Mouse (Mus musculus) cerebellum, adult 11 months (tissue): Measurements from ENCODE around the gene Clec10a.
A peak's percentile ranks its signal among the peaks of the same experiment; 100 is the strongest.

ENCODE experiments used
- DNase-seq: peaks from one replicate; pipeline ENCODE4 v3.0.0; 2022

Gene Clec10a

DNA sequence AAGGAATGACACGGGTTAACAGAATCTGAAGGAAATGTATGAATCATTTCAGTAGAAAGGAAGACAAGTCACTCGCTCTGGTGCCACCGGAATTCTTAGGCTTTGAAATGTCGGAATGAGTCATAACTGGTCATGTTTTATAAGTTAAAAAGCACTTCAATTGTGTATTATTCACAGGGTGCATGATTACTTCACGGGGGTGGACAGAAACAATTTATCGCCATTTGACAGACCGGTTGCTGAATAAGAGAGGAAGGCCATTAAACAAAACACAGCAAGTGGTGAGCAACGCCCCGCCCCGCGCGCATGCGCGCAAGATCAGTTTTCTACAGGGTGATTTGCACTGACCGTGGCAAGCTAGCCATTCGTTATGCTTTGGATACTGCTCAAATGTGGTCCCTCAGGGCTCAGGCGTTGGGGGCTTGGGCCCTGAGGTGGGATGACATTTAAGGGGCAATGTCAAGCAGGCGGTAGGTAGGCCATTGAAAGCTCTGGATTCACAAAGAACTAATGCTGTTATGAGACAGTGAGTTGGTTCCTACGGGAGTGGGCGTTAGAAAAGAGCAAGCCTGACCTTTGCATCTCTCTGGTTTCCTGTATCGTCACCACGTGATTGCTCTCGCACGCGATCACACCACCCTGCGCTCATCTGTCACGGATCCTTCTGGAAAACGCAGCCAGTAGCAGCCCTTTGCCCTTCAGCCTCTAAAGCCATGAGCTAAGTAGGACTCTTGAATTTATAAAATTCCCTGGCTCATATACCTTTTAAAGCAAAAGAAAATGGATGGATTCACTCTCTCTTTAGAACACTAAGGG lies 33.5 kb downstream of the Clec10a start:
- no peak for DNase-seq

DNA sequence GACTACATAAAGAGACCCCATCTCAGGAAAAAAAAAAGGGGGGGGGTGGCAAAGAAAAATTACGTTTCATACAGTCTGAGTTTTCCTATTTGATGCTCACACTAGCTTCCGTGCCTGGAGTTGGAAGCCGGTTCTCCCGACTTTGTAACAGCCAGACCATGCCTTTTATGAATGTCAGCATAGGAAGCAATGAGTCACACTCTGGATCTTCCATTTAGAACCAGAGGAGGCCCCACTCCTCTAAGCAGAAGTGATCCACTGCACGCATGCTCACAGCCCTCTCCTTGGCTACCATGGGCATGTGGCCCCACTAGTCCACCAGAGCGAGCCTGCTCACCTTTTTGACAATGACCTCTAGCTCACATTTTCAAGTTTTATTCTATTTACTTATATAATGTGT lies 35.2 kb downstream of the Clec10a start:
- DNase-seq = no peak

DNA sequence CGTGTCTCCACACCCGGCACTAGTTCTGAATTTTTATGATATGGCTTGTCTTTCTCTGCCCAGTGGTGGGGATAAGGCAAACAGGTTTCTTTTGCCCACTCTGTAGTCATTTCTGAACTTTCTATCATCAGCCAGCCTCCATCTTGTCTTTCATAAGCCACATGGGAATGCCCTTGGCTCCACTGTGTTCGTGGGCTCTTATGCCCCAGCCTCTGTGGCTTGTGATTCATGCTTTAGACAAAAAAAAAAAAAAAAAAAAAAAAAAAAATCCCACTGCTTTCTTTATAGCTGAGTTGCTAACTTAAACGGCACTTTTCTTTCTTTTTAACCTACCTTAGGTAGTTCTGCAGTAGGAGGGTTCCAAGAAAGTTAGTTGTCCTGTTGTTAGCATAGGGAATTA lies 36.2 kb downstream of the Clec10a start:
- no peak for DNase-seq

DNA sequence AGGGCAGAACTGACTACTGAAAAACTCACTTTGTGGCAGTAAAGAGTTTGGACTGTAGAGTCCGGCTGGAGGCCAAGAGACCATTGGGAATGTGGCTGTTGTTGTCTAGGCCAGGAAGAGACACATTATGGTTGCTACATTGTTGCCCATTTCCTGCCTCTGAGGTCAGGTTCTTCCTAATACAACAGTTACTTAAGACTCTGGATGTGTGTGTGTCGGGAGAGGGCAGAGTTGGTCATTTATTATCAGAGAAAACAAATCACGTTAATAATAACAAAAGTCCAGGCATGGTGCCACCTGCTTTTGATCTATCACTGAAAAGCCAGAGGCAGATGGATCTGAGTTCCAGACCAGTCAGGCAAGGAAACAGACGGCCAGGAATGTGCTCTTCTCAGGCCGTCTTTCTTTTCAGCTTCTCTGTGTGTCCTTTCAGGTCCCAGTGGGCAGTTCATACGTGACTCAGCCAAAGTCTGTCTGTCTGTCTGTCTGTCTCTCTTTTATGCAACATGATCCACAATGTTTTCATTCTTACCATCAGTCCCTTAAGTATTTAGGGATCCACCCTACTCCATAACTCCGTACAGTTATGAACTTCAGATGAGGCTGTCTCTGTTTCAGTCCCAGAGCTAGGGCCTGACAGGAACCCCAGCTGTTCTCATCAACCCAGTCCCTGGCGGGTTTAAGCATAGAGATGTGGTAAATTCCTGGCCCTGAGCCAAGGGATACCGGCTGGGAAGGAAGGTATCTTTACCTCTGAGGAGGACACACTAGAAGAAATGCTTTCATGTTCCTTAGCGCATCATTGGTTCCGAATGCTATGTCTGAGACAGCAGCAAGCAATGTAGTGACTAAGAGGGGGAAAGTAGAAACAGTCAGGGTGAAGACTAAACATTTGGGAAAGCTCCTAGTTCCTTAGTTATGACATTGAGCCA lies 37.6 kb downstream of the Clec10a start:
- DNase-seq = no peak

DNA sequence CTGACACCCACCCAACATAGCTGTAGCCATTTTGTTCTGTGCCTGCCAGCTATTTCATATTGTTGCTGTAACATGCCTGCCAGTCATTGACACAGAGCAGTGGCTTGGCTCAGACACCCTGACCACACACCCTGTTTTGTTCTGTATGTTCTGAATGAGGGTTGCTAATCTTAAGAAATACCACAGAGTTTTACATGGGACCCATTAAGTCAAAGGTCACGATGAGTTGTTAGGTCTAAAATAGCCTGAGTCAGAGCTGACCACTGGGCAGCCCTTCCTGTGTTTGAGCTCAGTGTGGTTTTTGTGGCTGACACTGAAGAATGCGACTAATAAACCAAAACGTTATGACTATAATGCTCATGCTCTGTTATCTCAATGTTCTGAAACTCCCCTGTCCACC lies 42.3 kb downstream of the Clec10a start:
- no peak for DNase-seq

DNA sequence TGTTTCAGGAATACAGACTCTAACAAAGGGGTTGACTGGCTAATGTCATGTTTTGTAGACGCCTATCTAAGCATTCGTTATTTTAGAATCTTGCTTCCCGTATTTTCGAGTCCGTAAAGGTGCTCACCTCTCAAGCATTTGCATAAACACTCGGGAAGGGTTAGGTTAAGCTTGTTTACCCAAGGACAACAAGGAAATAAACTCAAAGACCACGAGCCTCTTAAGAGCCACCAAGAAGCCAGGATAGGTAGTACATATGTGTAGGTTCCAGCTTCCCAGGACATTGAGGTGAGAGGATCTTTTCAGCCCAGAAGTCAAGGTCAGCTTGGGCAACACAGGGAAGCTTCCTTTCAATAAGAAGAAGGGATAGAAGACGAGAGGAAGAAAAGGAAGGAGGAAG lies 43.1 kb downstream of the Clec10a start:
- no peak for DNase-seq

DNA sequence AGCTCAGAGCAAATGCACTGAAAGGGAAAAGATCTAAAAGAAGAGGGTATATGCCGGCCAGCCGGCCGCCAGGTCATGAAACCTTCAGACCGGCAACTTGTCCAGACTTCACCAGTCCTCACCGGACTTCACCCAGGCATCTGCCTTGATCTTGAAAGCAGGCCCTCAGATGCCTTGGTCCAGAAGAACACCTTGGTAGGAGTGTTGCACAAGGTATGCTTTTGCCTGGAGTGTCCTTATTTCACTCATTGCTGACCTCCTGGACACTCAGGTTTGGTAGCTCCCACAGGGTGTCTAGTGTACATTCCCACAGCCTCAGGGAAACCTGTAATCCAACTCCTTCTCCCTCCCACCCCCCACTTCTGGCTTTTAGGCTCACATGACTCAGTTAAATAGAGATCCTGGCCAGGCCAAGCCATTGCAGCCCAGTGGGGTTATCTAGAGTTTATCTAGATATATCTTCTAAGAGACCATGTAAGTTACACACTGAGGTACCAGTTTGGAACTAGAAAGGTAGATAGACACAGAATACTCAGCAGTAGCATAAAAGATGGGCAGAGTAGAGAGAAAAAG lies 44.1 kb downstream of the Clec10a start:
- no peak for DNase-seq

DNA sequence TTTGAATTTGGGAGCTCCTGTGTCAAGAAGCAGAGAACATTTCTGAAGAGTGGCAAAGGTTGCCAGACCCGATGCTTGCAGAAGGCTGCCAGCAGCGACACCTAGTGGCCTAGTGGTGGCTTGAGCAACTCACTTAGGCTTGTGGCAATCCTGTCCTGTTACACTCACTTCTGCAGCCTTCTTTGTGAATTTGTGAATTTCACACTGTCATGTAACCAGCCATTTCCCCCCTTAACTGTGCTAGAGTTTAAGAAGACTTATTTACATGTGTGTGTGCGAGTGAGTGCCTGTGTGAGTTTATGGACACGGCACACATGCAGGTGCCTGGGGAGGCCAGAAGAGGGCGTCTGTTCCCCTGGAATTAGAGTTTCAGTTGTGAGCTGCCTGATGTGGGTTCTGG lies 45.7 kb downstream of the Clec10a start:
- DNase-seq = peak; percentile 69

DNA sequence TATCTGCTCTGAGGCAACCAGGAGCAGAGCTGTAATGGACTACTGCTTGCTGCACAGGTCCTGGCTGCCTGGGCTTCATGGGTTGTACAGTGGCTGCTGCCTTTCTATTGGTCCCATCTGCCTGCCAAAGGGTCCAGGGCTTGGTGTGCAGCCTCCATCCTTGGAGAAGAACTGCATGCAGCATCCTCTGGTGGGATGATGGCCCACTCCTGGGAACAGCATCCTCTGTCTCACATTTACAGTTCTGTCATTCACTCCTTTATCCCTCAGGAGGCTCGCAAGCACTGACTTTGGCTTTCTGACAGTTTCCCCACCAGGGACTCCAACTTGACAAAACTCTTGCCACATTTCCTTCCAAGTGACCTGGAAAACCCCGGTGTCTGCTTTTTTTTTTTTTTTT lies 50.8 kb downstream of the Clec10a start:
- no peak for DNase-seq

DNA sequence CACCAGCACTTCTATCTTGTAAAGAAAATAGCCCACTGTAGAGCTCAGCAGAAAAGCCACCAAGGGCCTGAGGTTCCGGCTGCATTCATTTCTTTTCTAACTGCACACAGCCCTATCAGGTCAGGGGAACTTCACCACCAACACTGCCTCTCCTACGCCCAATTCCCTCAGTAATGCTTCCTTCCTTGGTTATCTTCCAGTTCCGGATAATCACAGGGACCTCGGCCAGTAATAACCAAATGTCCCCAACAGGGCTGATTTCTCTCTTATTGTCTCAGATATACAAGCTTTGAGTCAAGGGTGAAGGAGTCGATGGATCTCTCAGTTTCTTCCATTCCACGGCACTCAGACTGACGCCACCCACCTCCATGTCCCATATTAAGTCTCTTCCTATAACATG lies 51.3 kb downstream of the Clec10a start:
- DNase-seq = no peak

DNA sequence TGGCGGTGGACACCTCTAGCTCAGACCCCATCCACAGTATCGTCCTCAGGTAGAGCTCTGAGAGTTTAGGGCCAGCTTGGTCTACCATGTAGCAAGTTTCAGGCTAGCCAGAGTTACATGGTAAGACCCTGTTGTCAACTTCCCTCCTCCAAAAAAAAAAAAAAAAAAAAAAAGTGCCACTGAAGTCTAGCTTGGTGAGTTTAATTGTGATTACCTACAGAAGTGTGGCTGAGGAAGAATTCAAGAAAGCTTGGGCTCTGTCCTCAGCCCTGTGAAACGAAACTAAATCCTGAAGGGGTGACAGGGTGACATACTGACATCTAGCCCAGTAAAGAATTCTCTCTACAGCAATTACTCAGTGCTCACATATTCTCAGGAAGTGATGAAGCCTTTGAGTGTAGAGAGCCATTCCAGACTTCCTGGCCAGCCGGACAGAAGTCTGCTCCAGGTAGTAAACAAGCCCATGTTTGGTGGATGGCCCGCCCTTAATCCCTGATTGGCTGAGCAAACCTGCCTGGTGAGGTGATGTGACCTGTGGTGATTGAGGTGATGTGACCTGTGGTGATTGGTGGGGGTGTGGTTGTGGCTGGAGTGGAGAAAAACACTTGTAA lies 52.9 kb downstream of the Clec10a start:
- no peak for DNase-seq

DNA sequence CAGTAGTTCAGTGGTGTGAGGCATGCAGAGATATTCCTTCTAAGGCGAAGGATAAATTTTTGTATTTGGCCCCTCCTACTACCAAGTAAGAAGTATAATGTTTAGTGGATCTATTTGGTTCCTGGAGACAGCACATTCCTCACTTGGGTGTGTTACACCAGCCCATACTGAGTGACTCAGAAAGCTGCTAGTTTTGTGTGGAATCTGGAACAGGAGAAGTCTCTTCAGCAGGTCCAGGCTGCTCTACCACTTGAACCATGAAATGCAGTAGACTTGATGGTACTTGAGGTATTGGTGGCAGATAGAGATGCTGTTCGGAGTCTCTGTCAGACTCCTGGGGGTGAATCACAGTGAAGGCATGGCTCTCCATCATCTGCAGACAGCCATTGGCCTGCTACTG lies 54.7 kb downstream of the Clec10a start:
- DNase-seq = no peak

DNA sequence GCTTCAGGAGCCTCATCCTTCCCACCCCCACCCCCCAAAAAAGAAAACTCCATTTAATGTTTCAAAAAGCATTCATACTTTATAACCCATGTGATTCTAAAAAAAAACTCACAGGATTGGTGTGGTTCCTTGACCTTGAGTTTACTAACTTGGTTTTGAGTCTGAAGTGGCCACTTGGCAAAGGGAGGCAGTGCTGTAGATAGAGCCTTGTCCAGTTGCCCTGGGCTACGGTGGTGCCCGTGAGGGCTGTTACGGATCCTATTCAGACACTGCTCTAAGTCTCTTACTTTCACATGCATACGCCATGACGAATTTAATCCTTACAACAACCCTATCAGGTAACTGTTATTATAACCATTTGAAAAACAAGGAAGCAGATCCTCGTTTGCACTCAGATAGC lies 56.0 kb downstream of the Clec10a start:
- DNase-seq = no peak

DNA sequence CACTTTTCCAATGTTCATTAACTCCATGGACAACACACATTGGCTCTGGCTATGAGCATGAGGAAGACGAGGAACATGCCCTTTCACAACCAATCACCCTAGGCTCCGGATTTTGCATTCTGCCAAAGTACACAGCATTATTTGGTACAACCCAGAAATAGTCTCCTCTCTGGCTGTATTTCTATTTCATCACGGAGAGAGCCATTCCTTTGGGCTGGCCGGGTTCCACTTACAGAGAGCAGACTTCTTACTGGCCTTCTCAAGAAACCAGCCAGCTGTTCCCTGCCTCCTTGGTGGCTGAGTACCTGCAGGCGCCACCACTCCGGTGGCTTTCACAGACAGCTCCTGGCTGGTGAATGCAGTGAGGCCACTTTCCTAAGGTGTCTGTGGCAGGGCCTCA lies 56.4 kb downstream of the Clec10a start, which contains the start of gene Slc16a11:
TSS of gene Slc16a11 (plus strand) at position 330 of the 400 bp plus-strand sequence.
- DNase-seq = peak; percentile 27

DNA sequence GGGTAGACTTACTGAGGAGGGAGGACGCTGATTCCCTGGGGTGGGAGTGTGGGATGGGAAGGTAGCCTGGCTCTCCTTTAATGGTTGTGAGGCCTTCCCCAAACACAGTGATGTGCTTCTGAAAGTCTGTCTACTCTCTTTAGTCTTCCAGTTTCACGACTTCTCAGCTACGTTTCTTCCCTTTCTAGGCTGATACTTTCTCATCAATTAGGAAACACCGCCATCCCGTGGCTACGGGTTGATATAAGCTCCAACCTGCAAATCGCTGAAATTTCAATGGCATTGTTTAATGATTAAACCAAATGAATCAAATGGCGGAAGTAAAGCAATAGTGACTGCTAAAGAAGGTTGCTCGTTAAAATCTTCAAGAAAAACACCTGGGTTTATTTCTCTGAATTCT lies 56.9 kb downstream of the Clec10a start:
- peak; percentile 73 for DNase-seq

DNA sequence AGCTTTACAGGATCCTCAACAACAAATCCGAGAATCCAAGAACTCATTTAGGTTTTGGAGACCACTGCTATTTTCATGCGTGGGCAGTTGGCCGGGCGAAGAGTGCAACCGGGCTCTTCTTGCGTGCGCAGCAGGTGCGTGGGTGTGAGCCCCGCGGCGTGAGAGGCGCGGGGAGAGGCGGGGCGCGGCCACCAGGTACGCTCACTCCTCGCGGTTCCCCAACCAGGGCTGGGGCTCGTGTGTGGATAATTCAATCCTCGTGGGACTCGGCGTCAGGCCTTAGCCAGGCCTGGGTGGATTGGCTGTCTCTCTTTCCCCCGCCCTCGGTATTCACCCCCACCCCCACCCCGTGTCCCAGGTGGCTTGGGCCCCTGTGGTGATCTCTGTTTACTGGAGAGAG lies 57.7 kb downstream of the Clec10a start:
- DNase-seq = peak; percentile 81

DNA sequence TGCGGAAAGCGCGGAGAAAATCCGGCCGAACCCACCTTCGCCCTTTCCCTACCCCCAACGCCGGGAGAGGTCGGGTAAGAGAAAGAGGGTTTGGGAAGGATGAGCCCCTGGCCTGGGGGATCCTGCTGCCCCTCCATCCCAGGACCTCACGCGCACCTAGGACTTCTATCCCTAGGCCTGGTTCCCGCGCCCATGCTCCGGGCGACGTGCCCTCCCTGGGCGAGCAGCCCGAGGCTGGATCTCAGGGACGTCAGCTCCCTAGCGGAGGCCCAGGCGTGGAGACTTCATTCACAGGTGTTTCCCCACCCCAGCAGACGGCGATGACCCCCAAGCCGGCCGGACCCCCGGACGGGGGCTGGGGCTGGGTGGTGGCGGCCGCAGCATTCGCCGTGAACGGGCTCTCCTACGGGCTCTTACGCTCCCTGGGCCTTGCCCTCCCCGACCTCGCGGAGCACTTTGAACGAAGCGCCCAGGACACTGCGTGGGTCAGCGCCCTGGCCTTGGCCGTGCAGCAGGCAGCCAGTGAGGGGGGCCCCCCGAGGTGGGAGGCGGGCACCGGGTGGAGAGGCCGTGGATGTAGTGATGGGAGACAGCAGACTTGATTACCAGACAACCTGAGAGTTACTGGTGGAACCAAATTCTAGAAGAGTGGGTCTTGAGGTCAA lies 58.3 kb downstream of the Clec10a start:
- DNase-seq = peak; percentile 69

DNA sequence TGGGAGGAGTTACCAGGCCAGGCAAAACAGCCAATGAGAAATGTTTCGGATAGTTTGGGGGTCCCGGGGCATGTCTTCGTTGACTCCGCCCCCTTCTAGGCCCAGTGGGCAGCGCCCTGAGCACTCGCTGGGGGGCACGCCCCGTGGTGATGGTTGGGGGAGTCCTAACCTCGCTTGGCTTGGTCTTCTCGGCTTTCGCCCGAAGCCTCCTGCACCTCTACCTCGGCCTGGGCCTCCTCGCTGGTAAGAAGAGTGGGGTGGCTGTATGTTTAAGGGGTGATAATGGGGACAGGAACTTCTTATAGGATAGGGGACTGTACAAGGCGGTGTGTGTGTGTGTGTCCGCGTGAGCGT lies 58.8 kb downstream of the Clec10a start:
- DNase-seq = peak; percentile 56

DNA sequence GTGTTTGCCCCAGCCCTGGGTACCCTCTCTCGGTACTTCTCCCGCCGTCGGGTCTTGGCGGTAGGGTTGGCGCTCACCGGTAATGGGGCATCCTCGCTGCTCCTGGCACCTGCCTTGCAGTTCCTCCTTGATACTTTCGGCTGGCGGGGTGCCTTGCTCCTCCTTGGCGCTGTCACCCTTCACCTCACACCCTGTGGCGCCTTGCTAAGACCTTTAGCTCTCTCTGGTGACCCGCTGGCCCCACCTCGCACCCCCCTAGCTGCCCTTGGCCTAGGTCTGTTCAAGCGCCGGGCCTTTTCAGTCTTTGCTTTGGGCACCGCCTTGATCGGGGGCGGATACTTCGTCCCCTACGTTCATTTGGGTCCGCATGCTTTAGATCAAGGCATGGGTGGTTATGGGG lies 59.3 kb downstream of the Clec10a start:
- peak; percentile 59 for DNase-seq

DNA sequence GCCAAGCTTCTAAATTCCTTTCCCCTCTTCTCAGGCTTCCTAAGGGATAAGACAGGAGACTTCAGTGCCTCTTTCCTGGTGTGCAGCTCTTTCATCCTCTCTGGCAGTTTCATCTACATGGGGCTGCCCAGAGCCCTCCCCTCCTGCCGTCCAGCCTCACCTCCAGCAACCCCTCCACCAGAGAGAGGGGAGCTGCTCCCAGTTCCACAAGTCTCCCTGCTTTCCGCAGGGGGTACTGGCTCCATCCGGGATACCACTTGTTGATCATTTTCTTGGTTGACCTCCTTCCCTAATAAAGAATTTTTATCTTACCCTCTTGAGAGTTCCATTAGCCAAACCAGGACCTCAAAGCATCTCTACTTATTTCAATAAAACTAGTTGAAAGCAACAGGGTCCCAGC lies 60.1 kb downstream of the Clec10a start:
- no peak for DNase-seq

DNA sequence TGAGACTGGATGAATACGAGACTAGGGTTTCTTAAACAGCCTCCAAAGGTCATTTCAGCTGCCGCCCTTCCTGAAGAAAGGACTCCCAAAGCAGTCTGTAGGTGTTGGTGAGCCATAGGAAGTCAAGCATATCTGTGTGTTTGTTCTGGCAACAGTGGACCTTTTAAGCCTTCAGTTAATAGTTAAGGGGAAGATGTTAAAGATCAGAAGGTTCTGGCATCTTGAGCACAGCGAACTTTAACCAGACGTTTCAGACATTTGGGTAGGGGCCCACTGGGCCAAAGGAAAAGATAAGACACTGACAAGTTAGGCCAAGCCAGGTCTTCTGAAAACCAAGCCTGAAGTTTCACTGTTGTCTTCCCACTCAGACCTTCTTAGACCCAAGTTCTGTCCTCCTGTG lies 62.0 kb downstream of the Clec10a start:
- DNase-seq = no peak

DNA sequence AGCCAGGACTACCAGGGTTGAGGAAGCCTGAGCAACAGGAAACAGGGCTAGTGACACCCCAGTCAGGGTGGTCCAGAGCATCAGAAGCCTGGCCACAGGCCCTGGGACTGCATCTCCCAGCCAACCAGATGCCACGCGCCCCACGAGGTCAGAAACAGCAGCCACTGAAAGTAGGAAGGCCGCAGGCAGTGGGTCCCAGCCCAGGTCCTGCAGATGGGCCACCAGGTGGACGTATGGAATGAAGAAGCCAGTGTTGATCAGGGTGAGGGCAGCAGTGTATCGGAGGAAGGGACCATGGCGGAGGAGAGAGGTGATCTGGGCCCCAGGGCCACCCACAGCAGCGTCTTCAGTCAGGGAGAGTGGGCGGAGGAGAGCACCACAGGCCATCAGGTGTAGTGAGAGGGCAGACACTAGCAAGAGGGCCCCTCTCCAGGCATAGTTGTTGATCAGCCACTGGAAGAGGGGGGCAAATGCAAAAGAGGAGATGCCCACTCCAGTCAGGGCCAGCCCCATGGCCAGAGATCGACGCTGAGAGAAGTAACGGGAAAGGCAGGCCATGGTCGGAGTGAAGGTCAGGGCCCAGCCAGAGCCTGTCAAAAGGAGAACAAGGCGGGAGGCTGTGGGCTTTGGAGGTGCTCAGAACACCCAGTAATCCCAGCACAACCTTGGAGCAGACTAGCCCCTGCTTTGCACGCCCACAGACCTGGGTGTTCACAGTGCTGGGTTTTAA lies 62.9 kb downstream of the Clec10a start:
- DNase-seq = peak; percentile 37
